Mouse (Mus musculus) neural tube, embryonic 14.5 days (tissue): ENCODE measurements at regions not wholly inside any gene's neighbourhood (a gene's known extent, or its start where the extent isn't known, plus 50 kb on each side); places are given as distances from the start of the nearest gene placed in this dataset.
A peak's percentile ranks its signal among the peaks of the same experiment; 100 is the strongest.

Experiments
- ATAC-seq: fragments of 200-750 bp; cut with Nextera tagmentation; 2 replicates; pipeline ENCODE4 v1.8.0; 2017; ENCODE audit warnings: low read depth, mild to moderate bottlenecking, moderate TSS enrichment, moderate library complexity
- H3K27ac ChIP-seq: fragments of 300-500 bp; sonication (generic); 2 replicates; pipeline ENCODE4 v1.5.1; 2014; ENCODE audit warnings: low read depth, mild to moderate bottlenecking, control low read depth, low read length, moderate library complexity, mixed read lengths
- H3K27me3 ChIP-seq: fragments of 300-500 bp; sonication (generic); 2 replicates; pipeline ENCODE4 v1.6.1; 2014; ENCODE audit warnings: low read length; ENCODE audit not compliant: control insufficient read depth, insufficient read depth
- H3K36me3 ChIP-seq: fragments of 300-500 bp; sonication (generic); 2 replicates; pipeline ENCODE4 v1.6.1; 2014; ENCODE audit warnings: low read length, mixed read lengths; ENCODE audit not compliant: control insufficient read depth, insufficient read depth
- H3K4me1 ChIP-seq: fragments of 300-500 bp; sonication (generic); 2 replicates; pipeline ENCODE4 v1.6.1; 2014; ENCODE audit warnings: low read length; ENCODE audit not compliant: control insufficient read depth, insufficient read depth
- H3K4me2 ChIP-seq: fragments of 300-500 bp; sonication (generic); 2 replicates; pipeline ENCODE4 v1.6.1; 2014; ENCODE audit warnings: mild to moderate bottlenecking, low read depth, low read length, control low read depth
- H3K4me3 ChIP-seq: fragments of 300-500 bp; sonication (generic); 2 replicates; pipeline ENCODE4 v1.5.1; 2014; ENCODE audit warnings: low read depth, low read length, control low read depth, mixed read lengths
- H3K9ac ChIP-seq: fragments of 300-500 bp; sonication (generic); replicated peaks from 2 replicates; pipeline ENCODE4 v1.6.1; 2014; ENCODE audit warnings: low read depth, mild to moderate bottlenecking, control low read depth, low read length, mixed read lengths
- H3K9me3 ChIP-seq: fragments of 300-500 bp; sonication (generic); 2 replicates; pipeline ENCODE4 v1.6.1; 2016; ENCODE audit warnings: low read length; ENCODE audit not compliant: control insufficient read depth
- WGBS: fragments of 180-500 bp; shearing (Covaris S2); extraction: QIAGEN DNeasy Blood & Tissue Kit; methylation state at CpG from one replicate; pipeline ENCODE4 v1.1.7; 2014; 5-methylcytosine and 5-hydroxymethylcytosine counted together

DNA sequence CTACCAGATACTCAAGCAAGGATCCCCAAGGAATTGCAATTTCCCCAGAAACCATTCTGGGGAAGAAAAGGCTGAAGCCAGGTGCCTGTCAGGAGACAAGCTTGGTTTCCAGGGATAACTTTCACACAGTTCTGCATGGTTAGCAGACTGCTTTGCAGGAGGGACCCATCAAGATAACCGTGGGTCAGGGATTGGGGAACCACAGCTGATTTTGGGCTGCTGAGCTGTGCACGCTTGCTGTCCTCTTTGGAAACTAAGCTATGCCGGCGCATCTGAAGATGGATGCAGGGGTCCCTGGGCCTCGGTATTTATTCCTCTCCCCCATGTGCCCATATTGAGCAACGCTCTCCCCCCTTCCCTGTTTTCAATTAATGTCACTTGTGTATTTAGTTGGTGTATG lies 151.1 kb downstream of the Qrsl1 start:
- Histone ChIP-seq H3K4me2 (no peak overlapping the region), H3K27ac (no peak overlapping the region), H3K9ac (no peak overlapping the region), H3K9me3 (no peaks in the 10 kb centered on the region), H3K4me1 (no peaks in the 10 kb centered on the region), H3K36me3 (no peaks in the 10 kb centered on the region), H3K4me3 (no peak overlapping the region), H3K27me3 (no peaks in the 10 kb centered on the region)
- no peak for ATAC-seq
- WGBS: 95% methylated on average over 6 of the region's 6 CpGs

DNA sequence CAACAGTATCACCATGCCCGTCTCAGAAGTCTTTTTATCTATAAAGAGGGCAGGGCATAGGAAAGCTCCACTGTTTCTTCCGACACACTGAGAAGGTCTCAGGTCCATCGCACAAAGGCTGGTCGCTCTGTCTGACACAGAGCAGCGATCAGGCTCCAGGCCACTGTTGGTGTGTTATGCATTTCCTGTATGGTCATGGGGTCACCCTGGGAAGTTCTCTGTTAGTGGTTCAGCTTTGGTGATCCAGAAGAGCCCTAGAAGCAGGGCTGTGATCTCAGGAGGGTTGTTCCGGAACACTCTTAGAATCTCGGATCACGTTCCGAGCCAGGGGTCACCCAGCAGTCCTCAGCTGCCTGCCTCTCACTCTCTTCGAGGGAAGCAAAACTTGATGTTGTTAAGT lies 150.7 kb downstream of the Qrsl1 start:
- H3K4me1 ChIP-seq: no peaks in the 10 kb centered on the region
- no peak overlapping the region for H3K9ac ChIP-seq
- H3K4me3 ChIP-seq: no peak overlapping the region
- 89% methylated on average over 10 of the region's 10 CpGs for WGBS
- H3K27me3 ChIP-seq: no peaks in the 10 kb centered on the region
- H3K9me3 ChIP-seq: no peaks in the 10 kb centered on the region
- H3K27ac ChIP-seq: no peak overlapping the region
- no peaks in the 10 kb centered on the region for H3K36me3 ChIP-seq
- no peak for ATAC-seq
- no peak overlapping the region for H3K4me2 ChIP-seq

DNA sequence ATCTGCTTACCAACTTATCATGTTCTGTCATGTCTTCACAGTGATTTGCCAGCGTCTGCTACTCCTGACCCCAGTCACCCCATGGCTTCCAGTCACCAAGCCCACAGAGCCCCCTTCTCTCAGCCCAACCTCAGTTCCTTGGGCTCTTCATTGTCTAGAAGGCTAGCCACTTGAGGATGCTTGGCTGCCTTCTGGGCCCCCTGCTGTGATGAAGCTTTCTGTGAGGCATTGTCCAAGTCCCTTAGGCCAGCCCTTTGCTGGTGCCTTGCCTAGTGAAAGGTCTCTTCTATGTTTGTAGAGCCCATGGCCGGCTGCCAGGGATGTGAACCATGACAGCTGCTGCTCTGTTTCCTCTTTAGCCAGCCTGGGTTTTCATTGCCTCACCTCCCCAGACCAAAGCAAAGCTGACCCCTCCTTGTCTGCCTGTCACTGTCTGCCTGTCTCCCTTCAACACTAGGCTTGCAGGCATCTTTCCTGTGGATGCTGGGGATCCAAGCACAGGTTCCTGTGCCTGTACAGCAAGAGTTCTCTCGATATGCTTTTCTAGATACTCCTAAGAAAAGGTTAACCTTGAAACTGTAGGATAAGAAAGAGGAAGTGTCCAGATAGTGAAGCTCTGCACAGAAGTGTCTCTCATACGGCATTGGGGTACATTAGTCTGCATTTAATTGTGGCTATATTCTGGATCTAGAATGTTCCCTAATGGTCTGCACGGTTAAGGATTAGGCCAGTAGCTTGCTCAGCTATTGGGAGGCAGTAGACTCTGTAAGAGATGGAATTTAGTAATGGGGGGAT lies 149.5 kb downstream of the Qrsl1 start:
- Histone ChIP-seq H3K27ac (no peak overlapping the region), H3K4me1 (no peaks in the 10 kb centered on the region), H3K27me3 (no peaks in the 10 kb centered on the region), H3K9me3 (no peaks in the 10 kb centered on the region), H3K4me2 (no peak overlapping the region), H3K36me3 (no peaks in the 10 kb centered on the region), H3K9ac (no peak overlapping the region), H3K4me3 (no peak overlapping the region)
- 72% methylated on average over 5 of the region's 5 CpGs for WGBS
- peak; percentile 49; the same call in 1 of the 2 replicates for ATAC-seq

DNA sequence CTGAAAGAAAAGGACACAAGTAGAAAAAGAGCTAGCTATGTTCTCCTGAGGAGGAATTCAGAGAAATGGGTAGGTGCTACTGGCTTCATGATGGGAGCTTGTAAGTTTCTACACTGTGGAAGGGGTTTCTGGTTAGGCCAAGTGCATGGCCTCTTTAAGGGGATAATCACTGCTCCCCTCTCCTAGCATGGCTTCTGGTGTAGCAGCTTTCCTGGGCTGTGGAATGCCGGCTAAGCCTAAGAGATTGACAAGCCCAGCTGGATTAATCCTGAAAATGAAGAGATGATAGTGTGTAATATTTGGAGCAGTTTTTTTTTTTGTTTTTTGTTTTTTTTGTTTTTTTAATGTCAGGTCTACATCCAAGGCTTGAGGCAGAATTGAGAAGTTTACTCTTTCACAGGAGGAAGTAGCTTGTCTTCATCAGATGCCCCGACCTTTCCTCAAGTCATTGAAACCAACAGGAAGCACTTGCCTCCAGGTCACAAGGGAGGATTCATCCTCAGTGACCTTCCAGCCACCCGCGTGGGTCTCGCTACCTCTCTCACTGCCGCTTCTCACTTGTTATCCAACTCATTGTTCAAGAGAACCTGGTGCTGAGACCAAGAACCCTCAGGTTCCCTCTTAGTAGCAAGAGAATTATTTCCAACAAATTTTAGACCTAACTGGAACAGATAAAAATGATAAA lies 144.5 kb downstream of the Qrsl1 start:
- no peaks in the 10 kb centered on the region for H3K4me1 ChIP-seq
- no peak for ATAC-seq
- H3K36me3 ChIP-seq: no peaks in the 10 kb centered on the region
- no peaks in the 10 kb centered on the region for H3K9me3 ChIP-seq
- no peak overlapping the region for H3K9ac ChIP-seq
- no peak overlapping the region for H3K4me2 ChIP-seq
- 77% methylated on average over 6 of the region's 6 CpGs for WGBS
- no peak overlapping the region for H3K4me3 ChIP-seq
- no peaks in the 10 kb centered on the region for H3K27me3 ChIP-seq
- H3K27ac ChIP-seq: no peak overlapping the region

DNA sequence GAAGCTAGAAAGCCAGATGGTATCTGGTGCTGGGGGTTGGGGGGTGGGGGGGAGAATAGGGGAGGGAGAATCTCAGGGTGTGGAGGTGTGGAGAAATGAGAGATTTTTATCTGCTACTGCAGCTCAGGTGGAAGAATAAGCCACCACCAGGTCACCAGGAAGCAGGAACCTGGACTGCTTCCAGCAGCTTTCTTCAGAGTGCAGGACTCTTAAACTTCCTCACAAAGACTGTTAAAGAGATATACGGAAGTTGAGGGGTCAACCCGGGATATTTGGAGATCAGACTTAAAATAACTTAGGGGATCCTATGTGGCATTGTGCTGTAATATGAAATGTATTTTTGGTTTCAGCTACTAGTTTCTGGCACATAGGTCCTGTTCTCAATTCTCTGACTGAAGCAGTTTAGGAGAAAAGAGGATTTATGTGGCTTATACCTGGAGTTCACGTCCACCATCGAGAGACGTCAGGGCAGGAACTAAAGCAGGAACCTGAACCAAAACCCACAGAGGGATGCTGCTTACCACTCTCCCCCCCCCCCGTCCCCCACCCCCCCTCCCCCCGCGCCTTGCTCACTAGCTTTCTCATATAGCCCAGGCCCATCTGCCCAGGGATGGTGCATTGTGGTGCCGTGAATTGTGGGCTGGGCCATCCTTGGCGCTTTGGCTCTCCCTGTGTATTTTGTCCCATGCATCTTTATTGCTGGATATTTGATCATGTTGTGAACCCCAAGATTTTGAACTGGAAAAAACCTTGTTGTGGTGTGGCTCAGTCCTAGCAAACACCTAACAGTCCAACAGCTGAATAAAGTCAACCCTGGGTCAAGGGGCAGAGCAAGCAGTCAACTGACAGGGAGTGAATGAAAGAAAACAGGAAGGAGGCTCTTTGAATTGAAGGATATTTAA lies 143.2 kb downstream of the Qrsl1 start:
- 85% methylated on average over 10 of the region's 10 CpGs for WGBS
- no peak for ATAC-seq
- H3K4me3 ChIP-seq: no peak overlapping the region
- H3K4me2 ChIP-seq: no peak overlapping the region
- H3K9ac ChIP-seq: no peak overlapping the region
- no peak overlapping the region for H3K27ac ChIP-seq
- H3K27me3 ChIP-seq: no peaks in the 10 kb centered on the region
- H3K4me1 ChIP-seq: no peaks in the 10 kb centered on the region
- H3K36me3 ChIP-seq: no peaks in the 10 kb centered on the region
- H3K9me3 ChIP-seq: no peaks in the 10 kb centered on the region

DNA sequence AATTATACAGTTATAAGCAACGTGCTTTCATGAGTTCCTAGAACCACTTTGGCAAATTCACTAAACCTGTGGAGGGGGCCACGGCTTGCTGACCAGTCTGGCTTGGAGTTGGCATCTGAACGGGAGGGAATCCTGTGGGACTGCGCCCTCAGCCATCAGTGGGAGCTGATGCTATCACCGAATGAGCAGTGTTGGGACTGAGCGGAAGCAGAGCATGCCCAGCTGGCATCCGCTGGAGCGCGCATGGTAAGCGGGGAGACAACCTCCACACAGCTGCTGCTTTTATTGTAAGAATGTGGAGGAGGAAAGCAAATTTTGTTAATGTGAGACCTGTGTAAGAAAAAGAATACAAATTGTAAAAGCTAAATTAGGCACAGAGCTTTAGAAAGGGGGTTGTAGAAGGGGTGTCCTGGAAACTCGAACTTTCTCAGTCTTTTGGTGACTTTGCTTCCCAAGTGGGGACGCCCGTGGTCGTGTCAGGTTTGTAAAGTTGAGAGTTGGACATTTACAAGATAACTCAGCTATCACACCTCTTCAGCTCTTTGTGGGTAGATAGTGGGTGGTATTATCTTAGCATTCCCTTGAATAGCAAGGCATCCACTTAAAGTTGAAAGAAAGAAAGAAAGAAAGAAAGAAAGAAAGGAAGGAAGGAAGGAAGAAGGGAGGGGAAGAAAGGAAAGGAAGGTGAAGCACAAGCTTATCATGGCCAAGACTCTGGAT lies 142.2 kb downstream of the Qrsl1 start:
- no peak for ATAC-seq
- Histone ChIP-seq H3K4me3 (no peak overlapping the region), H3K4me2 (no peak overlapping the region), H3K9ac (no peak overlapping the region), H3K9me3 (no peaks in the 10 kb centered on the region), H3K36me3 (no peaks in the 10 kb centered on the region), H3K27me3 (no peaks in the 10 kb centered on the region), H3K27ac (no peak overlapping the region), H3K4me1 (no peaks in the 10 kb centered on the region)
- 75% methylated on average over 14 of the region's 14 CpGs for WGBS

DNA sequence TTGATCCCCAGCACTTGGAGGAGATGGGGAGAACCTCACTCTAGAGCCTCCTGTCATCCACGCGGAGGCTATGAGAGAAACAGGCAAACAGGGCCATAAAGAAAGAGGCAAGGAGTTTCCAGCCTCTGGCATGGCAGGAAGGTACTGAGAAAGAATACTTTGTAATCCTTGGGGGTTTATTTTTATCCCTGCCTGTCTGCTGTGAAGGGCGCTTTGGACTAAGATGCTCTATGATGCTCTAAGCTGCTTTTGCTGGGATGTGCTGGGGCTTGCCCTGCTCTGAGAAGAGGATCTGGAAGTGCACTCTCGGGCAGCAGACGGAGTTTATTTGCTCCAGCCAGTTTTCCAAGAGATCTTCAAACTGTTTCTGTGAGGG lies 141.7 kb downstream of the Qrsl1 start:
- no peaks in the 10 kb centered on the region for H3K36me3 ChIP-seq
- H3K27ac ChIP-seq: no peak overlapping the region
- no peaks in the 10 kb centered on the region for H3K4me1 ChIP-seq
- H3K9ac ChIP-seq: no peak overlapping the region
- no peak for ATAC-seq
- 89% methylated on average over 5 of the region's 5 CpGs for WGBS
- no peak overlapping the region for H3K4me3 ChIP-seq
- no peaks in the 10 kb centered on the region for H3K9me3 ChIP-seq
- H3K4me2 ChIP-seq: no peak overlapping the region
- no peaks in the 10 kb centered on the region for H3K27me3 ChIP-seq

DNA sequence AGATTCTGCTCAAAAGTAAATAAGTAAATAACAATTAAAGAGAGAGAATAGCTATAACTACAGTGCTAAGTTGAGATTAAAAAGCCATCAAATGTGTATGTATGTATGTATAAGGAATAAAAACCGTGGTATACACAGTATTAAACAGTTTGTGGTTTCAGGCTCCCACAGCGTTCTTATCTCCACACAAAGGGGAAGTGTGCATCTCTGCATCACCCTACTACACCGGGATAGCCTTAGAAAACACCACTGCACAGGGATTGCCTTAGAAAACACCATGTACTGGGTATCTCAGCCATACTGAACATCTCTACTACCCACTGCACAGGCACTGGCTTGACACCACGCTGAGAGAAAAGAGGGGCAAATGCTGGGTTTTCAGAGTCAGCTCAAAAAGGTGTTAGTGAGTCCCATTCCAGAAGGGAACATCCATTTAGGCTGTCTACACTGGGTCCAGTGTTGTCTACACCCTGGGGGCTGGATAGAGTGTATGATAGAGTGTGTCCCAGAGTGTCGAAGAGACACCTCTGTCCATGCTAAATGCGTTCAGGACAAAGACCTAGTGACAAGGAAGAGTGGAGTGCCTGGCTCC lies 139.5 kb downstream of the Qrsl1 start:
- no peaks in the 10 kb centered on the region for H3K27me3 ChIP-seq
- H3K4me3 ChIP-seq: no peak overlapping the region
- H3K27ac ChIP-seq: no peak overlapping the region
- no peak overlapping the region for H3K4me2 ChIP-seq
- H3K36me3 ChIP-seq: no peaks in the 10 kb centered on the region
- H3K4me1 ChIP-seq: no peaks in the 10 kb centered on the region
- H3K9ac ChIP-seq: no peak overlapping the region
- 88% methylated on average over 6 of the region's 6 CpGs for WGBS
- no peaks in the 10 kb centered on the region for H3K9me3 ChIP-seq
- ATAC-seq: no peak
